Mouse (Mus musculus): Measurements from ENCODE around the gene Ube2dnl1.

DNA sequence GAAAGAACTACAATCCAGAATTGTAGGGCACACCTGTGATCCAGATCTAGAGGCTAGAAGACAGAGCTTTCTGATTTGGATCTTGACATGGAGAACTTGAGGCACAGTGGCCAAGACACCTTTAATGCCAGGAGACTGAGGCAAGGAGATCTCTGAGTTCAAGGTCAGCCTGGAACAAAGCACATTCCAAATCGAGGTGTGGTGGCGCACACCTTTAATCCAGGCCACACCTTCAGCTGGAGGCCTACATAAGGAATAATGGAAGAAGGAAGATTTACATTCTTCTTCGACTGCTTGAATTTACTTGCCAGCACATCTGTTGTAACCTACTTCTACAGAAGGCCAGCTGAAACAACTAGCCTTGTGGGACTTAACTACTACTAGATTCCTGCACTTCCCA lies 7.3 kb upstream of the Ube2dnl1 start:
- TF ChIP-seq CTCF (IDR thresholded peaks at IDR 0.05; ENCODE audit: borderline replicate concordance, insufficient read depth, low read length), result no peak
- no peak for TF ChIP-seq POLR2A (IDR thresholded peaks at IDR 0.05; ENCODE audit: low read depth, low read length)
